Mouse (Mus musculus): ENCODE data around the gene Hoxc13. TPM values are rescaled to one million over a fixed set of nuclear protein-coding genes. Genes with fewer than 3 reads are reported as not detected.

The Hoxc13 gene
- polyA plus RNA-seq, 1 experiment from 2014 or later = not detected

- Histone ChIP-seq H3K4me1 (replicated peaks) (peaks cover 8% of the 10 kb centered on the region), H3K27me3 (peaks cover 99% of the 10 kb centered on the region), H3K9ac (no peak overlapping the region), H3K27ac (no peak overlapping the region), H3K9me3 (no peaks in the 10 kb centered on the region), H3K4me2 (no peak overlapping the region), H3K4me3 (no peak overlapping the region), H3K36me3 (no peaks in the 10 kb centered on the region)
- ATAC-seq (ENCODE audit: low FRiP score) = no peak
- 3% methylated on average over 34 of the region's 34 CpGs for WGBS
These were observed 46.9 kb downstream of the Hoxc13 start for GRCm38 (mm10) chr15:102967511-102968397.

DNA sequence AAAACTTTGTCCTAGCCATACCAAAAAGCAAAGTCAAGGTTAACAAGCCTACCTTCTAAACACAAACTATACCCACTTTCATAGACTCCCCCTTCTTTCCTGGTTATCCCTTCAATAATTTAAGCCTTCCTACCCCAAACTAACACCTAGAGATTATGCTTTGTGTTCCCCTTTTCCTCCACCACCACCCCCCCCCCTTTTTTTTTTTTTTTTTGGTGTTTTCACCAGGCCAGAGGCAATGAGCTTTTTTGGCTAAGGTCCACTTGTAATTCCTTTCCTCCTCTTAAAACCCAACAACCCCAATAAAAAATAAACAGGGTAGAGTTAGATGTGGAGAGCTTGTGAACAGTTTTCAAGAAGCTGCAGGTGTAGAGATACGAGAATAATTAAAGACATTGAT lies 48.4 kb downstream of the Hoxc13 start:
- no peak overlapping the region for H3K4me3 ChIP-seq
- peaks cover 8% of the 10 kb centered on the region for H3K4me1 ChIP-seq (replicated peaks)
- ATAC-seq (ENCODE audit: low FRiP score) = no peak
- H3K27ac ChIP-seq = no peak overlapping the region
- 22% methylated on average over 1 of the region's 1 CpGs for WGBS
- H3K27me3 ChIP-seq = peaks cover 99% of the 10 kb centered on the region
- H3K36me3 ChIP-seq = no peaks in the 10 kb centered on the region
- no peak overlapping the region for H3K9ac ChIP-seq
- no peaks in the 10 kb centered on the region for H3K9me3 ChIP-seq
- no peak overlapping the region for H3K4me2 ChIP-seq

DNA sequence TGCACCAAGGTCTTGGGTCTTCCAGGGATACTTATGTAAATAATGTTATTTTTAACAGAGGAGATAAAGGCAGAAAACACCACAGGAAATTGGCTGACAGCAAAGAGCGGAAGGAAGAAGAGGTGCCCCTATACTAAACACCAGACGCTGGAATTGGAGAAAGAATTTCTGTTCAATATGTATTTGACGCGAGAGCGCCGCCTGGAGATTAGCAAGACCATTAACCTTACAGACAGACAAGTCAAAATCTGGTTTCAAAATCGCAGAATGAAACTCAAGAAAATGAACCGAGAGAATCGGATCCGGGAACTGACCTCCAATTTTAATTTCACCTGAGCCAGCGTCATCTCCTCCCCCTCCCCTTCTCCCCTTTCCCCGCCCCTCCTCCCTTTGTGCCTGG lies 49.8 kb downstream of the Hoxc13 start:
- H3K36me3 ChIP-seq = no peaks in the 10 kb centered on the region
- H3K4me1 ChIP-seq (replicated peaks) = peaks cover 8% of the 10 kb centered on the region
- WGBS = 3% methylated on average over 12 of the region's 12 CpGs
- no peak overlapping the region for H3K9ac ChIP-seq
- no peak overlapping the region for H3K4me3 ChIP-seq
- no peaks in the 10 kb centered on the region for H3K9me3 ChIP-seq
- no peak overlapping the region for H3K4me2 ChIP-seq
- H3K27me3 ChIP-seq = peaks cover 99% of the 10 kb centered on the region
- H3K27ac ChIP-seq = no peak overlapping the region
- ATAC-seq (ENCODE audit: low FRiP score) = no peak

DNA sequence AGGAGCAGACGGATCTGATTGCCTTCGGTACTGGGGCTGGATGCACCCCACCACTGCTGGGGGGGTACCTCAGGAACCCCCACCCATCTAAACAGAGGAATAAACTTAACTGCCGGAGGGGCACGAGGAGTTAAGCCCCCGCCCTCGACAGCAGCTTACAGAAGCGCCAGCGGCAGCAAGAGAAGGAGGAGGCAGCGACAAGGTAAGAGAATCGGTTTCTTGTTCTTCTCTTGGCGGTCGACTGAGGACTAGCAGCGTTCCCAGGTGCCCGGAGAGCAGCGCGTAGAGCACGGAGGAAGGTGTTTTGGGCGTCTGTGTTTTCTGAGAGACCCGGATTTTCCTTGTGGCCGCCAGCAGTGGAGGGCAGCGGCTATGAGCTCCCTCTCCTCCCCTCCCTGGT lies 51.4 kb downstream of the Hoxc13 start:
- peaks cover 99% of the 10 kb centered on the region for H3K27me3 ChIP-seq
- H3K36me3 ChIP-seq = no peaks in the 10 kb centered on the region
- no peak overlapping the region for H3K27ac ChIP-seq
- no peak overlapping the region for H3K4me2 ChIP-seq
- no peak for ATAC-seq (ENCODE audit: low FRiP score)
- H3K4me1 ChIP-seq (replicated peaks) = no peaks in the 10 kb centered on the region
- H3K9ac ChIP-seq = no peak overlapping the region
- no peaks in the 10 kb centered on the region for H3K9me3 ChIP-seq
- WGBS = 2% methylated on average over 21 of the region's 21 CpGs
- no peak overlapping the region for H3K4me3 ChIP-seq

- H3K27ac ChIP-seq = no peak overlapping the region
- no peaks in the 10 kb centered on the region for H3K4me1 ChIP-seq (replicated peaks)
- WGBS = 2% methylated on average over 6 of the region's 6 CpGs
- no peaks in the 10 kb centered on the region for H3K9me3 ChIP-seq
- peaks cover 99% of the 10 kb centered on the region for H3K27me3 ChIP-seq
- no peak overlapping the region for H3K4me3 ChIP-seq
- no peak overlapping the region for H3K4me2 ChIP-seq
- no peak overlapping the region for H3K9ac ChIP-seq
- ATAC-seq (ENCODE audit: low FRiP score) = no peak
- no peaks in the 10 kb centered on the region for H3K36me3 ChIP-seq
These were observed 51.9 kb downstream of the Hoxc13 start for GRCm38 (mm10) chr15:102972753-102973152.

DNA sequence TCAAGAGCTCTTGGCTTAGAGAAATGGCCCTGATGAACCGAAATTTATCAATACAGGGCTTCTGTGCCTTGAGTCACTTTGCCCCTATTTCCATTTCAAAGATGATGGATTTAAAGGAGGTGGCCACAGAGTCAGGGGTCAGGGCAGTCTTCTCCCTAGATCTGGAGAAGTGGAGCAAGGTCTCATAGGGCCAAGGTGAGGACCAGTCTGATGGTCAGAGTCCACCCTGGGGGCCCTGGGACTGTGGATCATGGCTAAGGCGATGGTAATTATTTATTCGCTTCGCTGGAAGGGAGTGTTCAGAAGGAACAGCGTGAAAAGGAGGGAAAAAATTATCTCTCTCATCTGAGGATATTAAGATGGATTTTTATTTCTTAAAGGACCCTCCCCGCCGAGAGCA lies 54.1 kb downstream of the Hoxc13 start:
- Histone ChIP-seq H3K9ac (no peak overlapping the region), H3K36me3 (no peaks in the 10 kb centered on the region), H3K4me3 (no peak overlapping the region), H3K9me3 (no peaks in the 10 kb centered on the region), H3K4me2 (no peak overlapping the region), H3K27me3 (peaks cover 100% of the 10 kb centered on the region), H3K4me1 (replicated peaks) (no peaks in the 10 kb centered on the region), H3K27ac (no peak overlapping the region)
- 4% methylated on average over 7 of the region's 7 CpGs for WGBS
- no peak for ATAC-seq (ENCODE audit: low FRiP score)

DNA sequence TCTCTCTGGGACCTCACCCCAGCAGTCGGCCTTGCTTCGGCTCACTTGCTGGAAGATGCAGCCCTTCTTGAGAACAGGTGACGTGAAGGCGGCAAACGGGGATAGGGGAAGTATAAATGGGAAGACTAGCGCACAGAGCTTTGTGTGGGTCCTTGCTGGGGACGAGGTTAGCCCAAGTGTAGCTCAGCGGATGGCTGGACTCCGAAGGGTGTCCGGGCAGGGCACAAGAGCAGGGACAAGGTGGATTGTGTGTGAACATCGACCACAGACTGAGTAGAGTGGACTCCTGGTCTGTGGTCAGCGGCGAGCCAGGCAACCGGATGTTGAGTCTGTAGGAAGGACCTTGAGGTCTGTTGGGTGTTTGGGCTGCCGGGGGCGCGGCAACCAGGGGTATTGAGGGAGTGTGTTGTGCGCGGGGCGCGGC lies 54.8 kb downstream of the Hoxc13 start:
- H3K4me3 ChIP-seq = no peak overlapping the region; the same call in 1 of the 2 replicates
- 1% methylated on average over 21 of the region's 21 CpGs for WGBS

GRCm38 (mm10) chr15:102976171-102976570 lies 55.3 kb downstream of the Hoxc13 start, which contains the start of gene Hoxc9:
Hoxc9 (plus strand) TSS chr15:102976439.
- H3K27me3 ChIP-seq = peaks cover 100% of the 10 kb centered on the region
- H3K9ac ChIP-seq = no peak within 1 kb of the TSS
- H3K4me1 ChIP-seq (replicated peaks) = no peaks in the 10 kb centered on the region
- H3K4me2 ChIP-seq = no peak within 1 kb of the TSS
- H3K27ac ChIP-seq = no peak within 1 kb of the TSS
- H3K36me3 ChIP-seq = no peaks in the 10 kb centered on the region
- no peak for ATAC-seq (ENCODE audit: low FRiP score)
- H3K9me3 ChIP-seq = no peaks in the 10 kb centered on the region
- no peak within 1 kb of the TSS; the same call in 1 of the 2 replicates for H3K4me3 ChIP-seq
- WGBS = 0% methylated on average over 7 of the region's 20 CpGs

More for the DNA sequence above, 54.8 kb downstream of the Hoxc13 start:
- peaks cover 100% of the 10 kb centered on the region for H3K27me3 ChIP-seq
- no peak overlapping the region for H3K4me2 ChIP-seq
- ATAC-seq (ENCODE audit: low FRiP score) = no peak
- no peak overlapping the region for H3K27ac ChIP-seq
- no peaks in the 10 kb centered on the region for H3K36me3 ChIP-seq
- no peaks in the 10 kb centered on the region for H3K4me1 ChIP-seq (replicated peaks)
- no peaks in the 10 kb centered on the region for H3K9me3 ChIP-seq
- H3K9ac ChIP-seq = no peak overlapping the region

DNA sequence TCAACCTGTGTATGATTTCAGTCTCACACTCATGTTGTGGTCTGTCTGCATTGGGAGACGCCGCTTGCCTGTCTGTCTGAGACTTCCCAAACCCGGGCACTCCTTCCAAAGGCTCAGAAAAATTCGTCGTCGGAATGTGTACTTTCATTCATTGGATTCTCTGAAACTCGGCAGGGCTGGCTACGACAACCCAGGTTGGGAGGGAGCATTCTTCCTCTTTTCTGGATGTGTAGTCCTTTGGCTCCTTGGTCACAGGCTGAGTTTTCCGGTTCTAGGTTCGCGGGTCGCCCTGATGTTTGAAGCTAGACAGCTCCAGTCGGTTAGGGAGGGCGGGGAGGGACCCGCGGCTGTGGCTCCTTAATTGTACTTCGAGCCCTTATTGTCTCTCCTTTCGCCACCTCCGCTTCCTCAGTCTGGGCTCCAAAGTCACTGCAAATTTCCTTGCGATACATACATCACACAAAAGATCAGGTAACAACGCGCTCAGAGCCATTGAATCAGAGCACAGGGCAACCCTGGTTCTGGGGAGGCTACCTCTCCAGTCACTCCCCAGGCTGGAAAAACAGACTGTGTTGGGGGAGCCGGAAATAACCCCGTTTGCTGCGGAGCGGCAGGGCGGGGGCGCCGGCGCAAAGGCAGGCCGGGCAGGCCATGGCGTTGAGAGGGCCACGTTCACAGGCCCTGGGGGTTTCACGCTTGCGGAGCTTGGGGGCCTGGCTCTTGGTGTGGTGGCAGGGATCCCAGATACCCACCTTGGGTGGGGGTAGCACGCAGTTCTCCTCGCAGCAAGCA lies 55.9 kb downstream of the Hoxc13 start:
- H3K36me3 ChIP-seq = no peaks in the 10 kb centered on the region
- no peak overlapping the region for H3K9ac ChIP-seq
- H3K9me3 ChIP-seq = no peaks in the 10 kb centered on the region
- no peak overlapping the region for H3K4me2 ChIP-seq
- WGBS = under 1% methylated on average over 37 of the region's 37 CpGs
- ATAC-seq (ENCODE audit: low FRiP score) = no peak
- H3K27me3 ChIP-seq = peaks cover 100% of the 10 kb centered on the region
- peaks cover 4% of the 10 kb centered on the region; the same call in 1 of the 2 replicates for H3K4me1 ChIP-seq (replicated peaks)
- H3K27ac ChIP-seq = no peak overlapping the region
- no peak overlapping the region for H3K4me3 ChIP-seq

- no peaks in the 10 kb centered on the region for H3K9me3 ChIP-seq
- 2% methylated on average over 16 of the region's 16 CpGs for WGBS
- H3K27me3 ChIP-seq = peaks cover 100% of the 10 kb centered on the region
- peaks cover 7% of the 10 kb centered on the region; the same call in 1 of the 2 replicates for H3K4me1 ChIP-seq (replicated peaks)
- no peak overlapping the region for H3K4me2 ChIP-seq
- no peak overlapping the region for H3K27ac ChIP-seq
- no peak overlapping the region for H3K4me3 ChIP-seq
- H3K36me3 ChIP-seq = no peaks in the 10 kb centered on the region
- no peak for ATAC-seq (ENCODE audit: low FRiP score)
- no peak overlapping the region for H3K9ac ChIP-seq
These were observed 56.6 kb downstream of the Hoxc13 start for GRCm38 (mm10) chr15:102977423-102977974.
